Mouse (Mus musculus) embryonic facial prominence, embryonic 10.5 days (tissue): Measurements from ENCODE around the gene Zhx3. TPM values are rescaled to one million over a fixed set of nuclear protein-coding genes. Genes with fewer than 3 reads are reported as not detected.

Experiments
- DNase-seq: peaks from one replicate; pipeline ENCODE4 v3.0.0-alpha.2; 2017; ENCODE audit warnings: low spot score
- H3K27ac ChIP-seq: fragments of 300-500 bp; sonication (generic); replicated peaks from 2 replicates; pipeline ENCODE4 v1.5.1; 2016; ENCODE audit warnings: mild to moderate bottlenecking
- H3K27me3 ChIP-seq: fragments of 300-500 bp; sonication (generic); replicated peaks from 2 replicates; pipeline ENCODE4 v1.6.1; 2016; ENCODE audit warnings: low read depth, mild to moderate bottlenecking; ENCODE audit not compliant: poor library complexity, severe bottlenecking
- H3K36me3 ChIP-seq: fragments of 300-500 bp; sonication (generic); replicated peaks from 2 replicates; pipeline ENCODE4 v1.6.1; 2016; ENCODE audit warnings: mild to moderate bottlenecking, moderate library complexity
- H3K4me1 ChIP-seq: fragments of 300-500 bp; sonication (generic); 2 replicates; pipeline ENCODE4 v1.6.1; 2016
- H3K4me3 ChIP-seq: fragments of 300-500 bp; sonication (generic); 2 replicates; pipeline ENCODE4 v1.5.1; 2016; ENCODE audit warnings: mild to moderate bottlenecking, moderate library complexity
- H3K9me3 ChIP-seq: fragments of 300-500 bp; sonication (generic); 2 replicates; pipeline ENCODE4 v1.6.1; 2016; ENCODE audit warnings: mild to moderate bottlenecking
- WGBS: fragments of 180-500 bp; shearing (Covaris S2); methylation state at CpG from one replicate; pipeline ENCODE4 v1.1.7; 2016; 5-methylcytosine and 5-hydroxymethylcytosine counted together
- polyA plus RNA-seq: library from polyadenylated mRNA; unstranded; fragments of >200 nt; fragmentation: Nextera tagmentation; extraction: Ambion mirVana; gene quantifications from 2 replicates; pipeline ENCODE4 v1.2.1, GENCODE M21; 2016

The Zhx3 gene
- polyA plus RNA-seq, 1 experiment from 2014 or later = 7.6 TPM

GRCm38 (mm10) chr2:160740521-160741156 is 132.2 kb downstream of the Zhx3 start:
- WGBS = 74% methylated on average over 11 of the region's 11 CpGs
- Histone ChIP-seq H3K9me3 (no peaks in the 10 kb centered on the region), H3K4me3 (no peak overlapping the region), H3K27me3 (no peaks in the 10 kb centered on the region), H3K36me3 (peaks cover 97% of the 10 kb centered on the region), H3K4me1 (peaks cover 40% of the 10 kb centered on the region), H3K27ac (no peak overlapping the region)
- DNase-seq = no peak

- no peak overlapping the region for H3K4me3 ChIP-seq
- H3K4me1 ChIP-seq = peaks cover 47% of the 10 kb centered on the region
- peaks cover 97% of the 10 kb centered on the region for H3K36me3 ChIP-seq
- DNase-seq = no peak
- H3K27me3 ChIP-seq = no peaks in the 10 kb centered on the region
- 66% methylated on average over 2 of the region's 2 CpGs for WGBS
- no peak overlapping the region for H3K27ac ChIP-seq
- H3K9me3 ChIP-seq = no peaks in the 10 kb centered on the region
These were observed 133.0 kb downstream of the Zhx3 start for GRCm38 (mm10) chr2:160739647-160740356.

GRCm38 (mm10) chr2:160738354-160738753 is 134.4 kb downstream of the Zhx3 start:
- 83% methylated on average over 5 of the region's 5 CpGs for WGBS
- H3K4me1 ChIP-seq = peaks cover 61% of the 10 kb centered on the region
- H3K27me3 ChIP-seq = no peaks in the 10 kb centered on the region
- H3K36me3 ChIP-seq = peaks cover 99% of the 10 kb centered on the region
- no peak overlapping the region for H3K27ac ChIP-seq
- no peak overlapping the region for H3K4me3 ChIP-seq
- no peaks in the 10 kb centered on the region for H3K9me3 ChIP-seq
- no peak for DNase-seq

GRCm38 (mm10) chr2:160736466-160736865 is 136.3 kb downstream of the Zhx3 start:
- 91% methylated on average over 3 of the region's 3 CpGs for WGBS
- Histone ChIP-seq H3K27me3 (no peaks in the 10 kb centered on the region), H3K4me1 (peaks cover 74% of the 10 kb centered on the region), H3K9me3 (no peaks in the 10 kb centered on the region), H3K36me3 (peaks cover 87% of the 10 kb centered on the region), H3K4me3 (no peak overlapping the region), H3K27ac (no peak overlapping the region)
- DNase-seq = no peak

GRCm38 (mm10) chr2:160735706-160736310 is 137.0 kb downstream of the Zhx3 start:
- Histone ChIP-seq H3K4me1 (peaks cover 71% of the 10 kb centered on the region), H3K36me3 (peaks cover 80% of the 10 kb centered on the region), H3K27ac (no peak overlapping the region), H3K9me3 (no peaks in the 10 kb centered on the region), H3K27me3 (no peaks in the 10 kb centered on the region), H3K4me3 (no peak overlapping the region; the same call in 1 of the 2 replicates)
- no peak for DNase-seq
- 89% methylated on average over 5 of the region's 5 CpGs for WGBS

- Histone ChIP-seq H3K9me3 (no peaks in the 10 kb centered on the region), H3K4me1 (peaks cover 69% of the 10 kb centered on the region), H3K27ac (no peak overlapping the region), H3K27me3 (peaks cover 8% of the 10 kb centered on the region; the same call in 1 of the 2 replicates), H3K4me3 (peak overlapping the region; percentile 95; the same call in 1 of the 2 replicates), H3K36me3 (peaks cover 66% of the 10 kb centered on the region)
- DNase-seq = no peak
- 85% methylated on average over 3 of the region's 3 CpGs for WGBS
These were observed 138.5 kb downstream of the Zhx3 start for GRCm38 (mm10) chr2:160734331-160734730.

GRCm38 (mm10) chr2:160733131-160733531 is 139.7 kb downstream of the Zhx3 start:
- DNase-seq = no peak
- peaks cover 54% of the 10 kb centered on the region for H3K36me3 ChIP-seq
- H3K9me3 ChIP-seq = no peaks in the 10 kb centered on the region
- WGBS = 65% methylated on average over 7 of the region's 7 CpGs
- peak overlapping the region; percentile 95 for H3K4me3 ChIP-seq
- peaks cover 8% of the 10 kb centered on the region; the same call in 1 of the 2 replicates for H3K27me3 ChIP-seq
- H3K4me1 ChIP-seq = peaks cover 57% of the 10 kb centered on the region
- no peak overlapping the region for H3K27ac ChIP-seq

- H3K36me3 ChIP-seq = peaks cover 47% of the 10 kb centered on the region
- peaks cover 55% of the 10 kb centered on the region for H3K4me1 ChIP-seq
- H3K27ac ChIP-seq = peak overlapping the region; percentile 100
- DNase-seq = no peak
- no peaks in the 10 kb centered on the region for H3K9me3 ChIP-seq
- peak overlapping the region; percentile 95 for H3K4me3 ChIP-seq
- 48% methylated on average over 9 of the region's 9 CpGs for WGBS
- peaks cover 8% of the 10 kb centered on the region; the same call in 1 of the 2 replicates for H3K27me3 ChIP-seq
These were observed 140.3 kb downstream of the Zhx3 start for GRCm38 (mm10) chr2:160732420-160732995.

GRCm38 (mm10) chr2:160731839-160732261 is 140.9 kb downstream of the Zhx3 start:
- Histone ChIP-seq H3K27ac (peak overlapping the region; percentile 100), H3K4me3 (peak overlapping the region; percentile 95), H3K4me1 (peaks cover 55% of the 10 kb centered on the region), H3K27me3 (peaks cover 8% of the 10 kb centered on the region; the same call in 1 of the 2 replicates), H3K9me3 (no peaks in the 10 kb centered on the region), H3K36me3 (peaks cover 41% of the 10 kb centered on the region)
- WGBS = under 1% methylated on average over 32 of the region's 32 CpGs
- DNase-seq = peak; percentile 77

- Histone ChIP-seq H3K27me3 (peaks cover 8% of the 10 kb centered on the region; the same call in 1 of the 2 replicates), H3K4me1 (peaks cover 55% of the 10 kb centered on the region), H3K4me3 (peak within 1 kb of the TSS; percentile 95), H3K27ac (peak within 1 kb of the TSS; percentile 100), H3K36me3 (peaks cover 40% of the 10 kb centered on the region), H3K9me3 (no peaks in the 10 kb centered on the region)
- 1% methylated on average over 99 of the region's 99 CpGs for WGBS
- peak; percentile 97 for DNase-seq
These were observed 141.5 kb downstream of the Zhx3 start, which contains the start of gene Plcg1 for GRCm38 (mm10) chr2:160731117-160731838. Gene Plcg1 (plus strand): TSS chr2:160731300.

- Histone ChIP-seq H3K4me1 (peaks cover 50% of the 10 kb centered on the region), H3K36me3 (peaks cover 38% of the 10 kb centered on the region), H3K4me3 (peak overlapping the region; percentile 95), H3K9me3 (no peaks in the 10 kb centered on the region), H3K27me3 (peaks cover 8% of the 10 kb centered on the region; the same call in 1 of the 2 replicates), H3K27ac (peak overlapping the region; percentile 100)
- DNase-seq = no peak
- WGBS = 7% methylated on average over 19 of the region's 19 CpGs
These were observed 142.0 kb downstream of the Zhx3 start for GRCm38 (mm10) chr2:160730797-160731116.
